Mouse (Mus musculus) brain, adult 2 months (tissue): ENCODE measurements around the gene Rnf11.

Experiments used
- DNase-seq: peaks from one replicate; pipeline ENCODE4 v3.0.0; 2011; ENCODE audit warnings: low read depth, low spot score

The Rnf11 gene

GRCm38 (mm10) chr4:109444951-109445350, 39.6 kb downstream of the Rnf11 start:
- no peak for DNase-seq

GRCm38 (mm10) chr4:109444471-109444870, 40.1 kb downstream of the Rnf11 start:
- no peak for DNase-seq

- DNase-seq: peak; percentile 93
These were observed 41.9 kb downstream of the Rnf11 start for GRCm38 (mm10) chr4:109442649-109443048.

DNA sequence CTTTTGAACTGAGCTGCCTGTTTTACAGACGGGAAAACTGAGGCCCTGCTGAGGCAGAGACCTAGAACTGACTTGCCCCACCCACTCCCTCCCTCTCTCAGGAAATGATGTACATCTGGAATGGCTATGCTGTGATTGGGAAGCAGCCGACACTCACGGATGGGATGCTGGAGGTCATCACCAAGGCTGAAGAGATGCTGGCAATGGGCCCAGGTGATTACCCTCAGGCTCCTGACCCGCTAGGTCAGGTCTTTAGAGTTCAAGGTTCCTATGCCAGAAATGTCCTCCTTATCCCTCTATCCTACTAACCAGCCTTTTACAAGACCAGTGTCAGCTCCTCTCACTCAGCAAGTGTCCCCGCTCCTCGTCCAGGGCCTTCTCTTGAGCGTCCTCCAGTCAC, 42.4 kb downstream of the Rnf11 start:
- DNase-seq: no peak

DNA sequence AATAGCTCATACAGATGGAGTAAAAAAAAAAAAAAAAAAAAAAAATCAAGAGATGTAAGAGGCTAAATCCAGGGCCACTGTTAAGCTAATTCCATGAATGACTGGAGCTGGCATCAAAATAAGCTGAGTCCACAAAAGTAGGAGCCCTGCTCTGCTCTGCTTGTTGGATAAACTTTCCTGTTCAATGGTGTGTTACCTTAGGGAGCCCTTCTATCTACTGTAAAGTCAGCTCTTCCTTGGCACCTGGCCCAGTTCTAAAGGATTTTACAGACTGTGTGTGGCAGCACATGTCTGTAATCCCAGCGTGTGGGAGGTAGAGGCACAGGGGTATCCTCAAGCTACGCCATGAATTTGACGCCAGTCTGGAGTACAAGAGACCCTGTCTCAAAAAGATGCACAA, 43.5 kb downstream of the Rnf11 start:
- DNase-seq: no peak

- no peak for DNase-seq
These were observed 44.1 kb downstream of the Rnf11 start for GRCm38 (mm10) chr4:109440381-109440780.

DNA sequence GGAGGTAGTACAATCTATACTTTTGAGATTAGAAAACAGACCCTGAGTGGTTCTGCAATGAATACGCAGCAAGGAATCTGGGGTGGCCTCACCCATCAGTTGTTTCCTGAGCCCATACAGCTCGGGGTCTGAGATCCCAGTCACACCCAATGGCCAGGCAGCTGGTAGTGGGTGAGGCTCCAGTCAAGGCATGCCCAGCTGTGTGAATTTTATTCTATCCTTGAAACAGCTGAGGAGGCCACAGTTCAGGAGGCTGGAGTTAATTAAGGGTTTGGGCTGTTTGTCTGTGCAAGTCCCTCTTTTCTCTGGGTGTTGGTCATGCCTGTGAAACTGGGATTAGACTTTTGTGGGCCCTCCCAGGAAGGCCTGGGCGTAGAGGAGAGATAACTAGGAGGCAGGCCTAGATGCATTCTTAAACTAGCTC, 44.7 kb downstream of the Rnf11 start:
- no peak for DNase-seq

DNA sequence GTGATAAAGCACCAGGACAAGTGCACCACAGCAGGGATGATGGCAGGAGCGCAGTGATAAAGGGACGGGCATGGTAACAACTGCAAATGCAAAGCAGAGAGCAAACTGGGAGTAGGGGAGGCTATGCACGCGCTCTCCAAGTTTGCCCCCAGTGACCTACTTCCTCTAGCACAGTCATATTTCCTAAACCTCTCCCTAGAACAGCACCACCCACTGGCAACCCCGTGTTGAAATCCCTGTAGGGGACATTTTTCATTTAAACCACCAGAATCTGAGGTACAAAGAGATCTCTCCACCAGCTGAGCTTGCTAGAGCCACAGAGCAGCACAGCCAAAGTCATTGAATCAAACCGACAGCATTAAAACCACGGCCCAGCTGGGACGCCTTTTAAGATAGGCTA, 45.4 kb downstream of the Rnf11 start:
- no peak for DNase-seq

- peak; percentile 75 for DNase-seq
These were observed 46.3 kb downstream of the Rnf11 start for GRCm38 (mm10) chr4:109437913-109438878.

- no peak for DNase-seq
These were observed 50.3 kb downstream of the Rnf11 start for GRCm38 (mm10) chr4:109434256-109434655.

DNA sequence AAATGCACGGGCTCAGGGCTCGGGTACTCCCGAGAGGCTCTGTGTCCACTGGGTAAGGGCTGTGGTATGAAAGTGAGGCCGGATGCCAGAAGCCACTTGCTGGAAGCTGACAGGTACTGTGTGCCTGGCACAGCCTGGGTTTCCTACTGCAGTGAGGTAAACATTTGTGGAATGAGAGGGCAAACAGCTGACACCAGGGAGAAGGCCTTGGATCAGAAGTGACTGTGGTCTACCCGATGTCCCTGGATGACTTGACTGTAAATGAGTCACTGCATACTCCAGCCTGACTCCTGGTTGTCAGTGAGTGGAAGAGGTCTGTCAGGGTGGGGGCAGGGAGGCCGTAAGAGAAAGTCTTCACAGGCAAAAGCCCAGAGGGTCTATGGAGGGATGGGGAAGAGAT, 50.9 kb downstream of the Rnf11 start:
- peak; percentile 51 for DNase-seq

DNA sequence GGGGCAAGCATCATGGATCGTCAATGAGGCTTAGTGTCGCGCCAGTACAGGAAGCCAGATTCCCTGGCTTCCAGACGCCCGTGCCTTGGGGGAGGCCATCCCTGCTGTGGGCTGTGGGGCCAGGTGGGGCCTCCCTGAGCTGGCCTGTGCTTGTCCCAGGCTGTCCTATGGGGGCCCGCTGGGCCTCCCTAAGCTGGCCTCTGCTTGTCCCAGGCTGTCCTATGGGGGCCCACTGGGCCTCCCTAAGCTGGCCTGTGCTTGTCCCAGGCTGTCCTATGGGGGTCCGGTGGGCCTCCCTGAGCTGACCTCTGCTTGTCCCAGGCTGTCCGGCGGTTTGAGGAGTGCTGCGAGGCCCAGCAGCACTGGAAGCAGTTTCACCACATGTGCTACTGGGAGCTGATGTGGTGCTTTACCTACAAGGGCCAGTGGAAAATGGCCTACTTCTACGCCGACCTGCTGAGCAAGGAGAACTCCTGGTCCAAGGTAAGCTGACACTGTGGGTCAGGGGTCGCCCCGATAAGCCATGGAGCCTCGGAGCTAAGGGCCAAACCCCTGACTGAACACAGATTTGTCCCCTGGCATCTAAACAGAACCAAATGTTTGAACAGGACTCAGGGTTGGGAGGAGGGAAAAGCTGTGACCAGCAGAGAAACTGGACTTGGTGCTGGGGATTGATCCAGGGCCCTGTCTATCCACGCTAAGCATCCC, 51.7 kb downstream of the Rnf11 start:
- no peak for DNase-seq

GRCm38 (mm10) chr4:109430854-109431253, 53.7 kb downstream of the Rnf11 start:
- DNase-seq: peak; percentile 83

DNA sequence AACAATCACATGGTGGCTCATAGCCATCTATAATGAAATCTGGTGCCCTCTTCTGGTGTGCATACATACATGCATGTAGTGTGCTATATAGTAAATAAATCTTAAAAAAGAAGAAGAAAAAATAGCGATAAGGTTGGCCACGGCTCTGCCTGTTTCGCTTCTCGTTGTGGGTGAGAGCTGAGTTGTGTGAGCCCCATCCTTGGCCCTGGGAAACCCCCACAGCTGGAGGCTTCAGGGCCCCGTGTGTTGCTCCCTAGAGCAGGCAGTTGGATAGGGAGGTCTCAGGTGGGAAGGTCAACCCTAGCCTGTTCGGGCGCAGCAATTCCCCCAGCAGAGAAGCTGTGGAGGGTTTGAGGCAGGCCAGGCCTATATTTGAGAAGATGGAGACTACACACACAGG, 54.3 kb downstream of the Rnf11 start:
- no peak for DNase-seq

DNA sequence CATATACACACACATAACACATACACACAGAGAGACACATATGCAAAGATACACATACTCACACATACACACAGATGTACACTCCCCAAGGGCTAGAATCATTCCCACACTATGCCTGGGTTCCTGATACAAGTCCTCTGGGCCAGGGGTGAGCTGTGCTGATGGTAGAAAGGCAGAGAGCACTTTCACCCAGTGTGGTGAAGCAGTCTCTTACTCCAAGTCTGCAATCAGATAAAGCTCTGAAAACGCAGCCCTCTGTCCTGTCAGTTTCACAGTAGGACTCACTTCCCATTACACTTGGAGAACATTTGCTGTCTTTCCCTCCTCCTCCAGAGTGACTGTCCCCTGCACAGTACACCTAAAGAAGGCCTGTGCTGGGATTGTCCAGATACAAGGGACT, 57.5 kb downstream of the Rnf11 start:
- DNase-seq: no peak

GRCm38 (mm10) chr4:109423438-109423837, 61.1 kb downstream of the Rnf11 start:
- peak; percentile 68 for DNase-seq

DNA sequence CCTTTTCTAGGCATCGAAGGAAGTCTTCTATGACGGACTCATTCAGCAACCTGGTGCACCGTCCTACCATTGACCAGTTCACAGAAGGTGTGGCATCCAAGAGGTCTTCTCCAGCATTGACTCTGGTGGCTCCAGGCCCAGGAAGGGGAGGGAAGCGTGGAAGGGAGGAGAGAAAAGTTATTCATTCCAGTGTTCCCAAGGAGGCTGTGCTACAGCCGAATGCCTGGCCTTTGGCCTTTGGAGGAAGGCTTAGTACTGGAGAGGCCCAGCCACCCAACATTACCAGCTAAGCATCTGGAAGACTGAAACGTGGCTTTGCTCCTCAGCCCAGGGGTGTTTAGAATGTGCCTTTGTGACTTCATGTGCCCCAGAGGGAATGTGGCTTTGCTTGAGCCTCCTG, 62.1 kb downstream of the Rnf11 start:
- no peak for DNase-seq

GRCm38 (mm10) chr4:109421608-109422007, 62.9 kb downstream of the Rnf11 start:
- DNase-seq: no peak

DNA sequence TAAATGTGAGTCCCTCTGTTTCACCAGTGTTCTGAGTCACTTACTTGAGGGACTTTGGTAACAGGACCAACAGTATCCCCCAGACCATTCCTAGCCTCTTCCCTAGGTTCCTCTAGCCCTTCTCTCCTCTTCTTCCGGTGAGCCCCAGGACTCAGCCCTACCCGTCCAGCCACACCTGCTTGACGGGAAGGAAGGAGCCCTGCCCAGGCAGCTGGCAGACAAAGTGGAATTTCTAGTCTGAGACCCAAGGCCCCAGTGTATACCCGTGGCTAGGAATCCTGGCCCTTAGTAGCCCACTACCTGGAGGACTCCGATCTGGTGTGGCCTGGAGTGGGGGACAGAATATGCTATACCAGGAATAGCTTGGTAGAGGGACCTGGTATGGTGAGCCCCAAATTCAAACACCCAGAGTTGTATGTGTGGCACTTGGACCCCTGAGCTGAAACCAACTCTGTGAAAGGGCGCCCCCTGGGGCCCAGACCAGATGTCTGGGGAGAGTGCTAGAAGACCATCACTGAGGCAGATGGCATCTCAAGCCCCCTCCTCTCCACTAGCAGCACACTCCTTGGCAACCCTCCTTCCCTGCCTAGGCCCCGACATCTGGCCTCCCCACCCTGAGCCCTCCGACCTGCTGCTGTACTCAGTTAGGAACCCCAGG, 64.3 kb downstream of the Rnf11 start:
- DNase-seq: no peak

DNA sequence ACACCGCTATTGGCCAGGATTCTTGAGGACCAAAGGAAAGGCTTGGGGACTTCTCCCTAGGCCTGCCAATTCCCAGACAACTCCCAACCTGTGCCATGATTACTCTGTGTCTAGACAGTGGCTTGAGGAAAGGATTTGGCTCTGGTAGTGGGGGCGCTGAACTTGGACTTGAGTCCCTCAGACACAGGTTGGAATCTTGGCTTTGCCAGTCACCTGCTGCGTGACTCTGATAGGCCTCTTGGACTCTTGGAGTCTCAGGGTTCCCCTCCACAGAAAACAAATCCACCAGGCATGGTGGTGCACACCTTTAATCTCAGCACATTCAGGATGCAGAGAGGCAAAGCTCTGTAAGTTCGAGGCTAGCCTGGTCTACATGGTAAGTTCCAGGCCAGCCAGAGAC, 65.0 kb downstream of the Rnf11 start:
- DNase-seq: no peak

GRCm38 (mm10) chr4:109419017-109419416, 65.5 kb downstream of the Rnf11 start:
- DNase-seq: no peak

DNA sequence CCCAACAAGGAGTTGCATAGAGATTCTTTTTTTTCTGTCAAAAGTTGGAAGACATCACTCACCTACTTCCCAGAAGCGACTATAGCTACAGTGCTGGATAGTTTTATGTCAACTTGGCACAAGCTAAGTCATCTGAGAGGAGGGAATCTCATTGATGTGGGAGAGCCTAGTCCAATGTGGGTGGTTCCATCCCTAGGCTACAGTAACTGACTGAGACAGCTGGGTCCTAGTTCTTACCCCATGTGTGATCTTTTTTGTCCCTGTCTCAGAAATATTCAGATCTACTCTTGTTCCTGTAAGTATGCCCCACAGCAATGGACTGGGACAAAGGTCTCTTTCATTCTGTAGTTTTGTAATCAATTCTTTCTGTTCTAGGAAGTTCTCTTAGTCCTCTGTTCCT, 66.5 kb downstream of the Rnf11 start:
- no peak for DNase-seq
